Mouse (Mus musculus): ENCODE data around the gene Ccdc9b.

Ccdc9b gene

GRCm38 (mm10) chr2:118764094-118764831 lies 1.8 kb upstream of the Ccdc9b start:
- no peaks in the 10 kb centered on the region for H3K27me3 ChIP-seq (ENCODE audit: control insufficient read depth, insufficient read depth, low read length, poor library complexity, severe bottlenecking)
- H3K36me3 ChIP-seq (ENCODE audit: control insufficient read depth, insufficient read depth, low read length, poor library complexity, severe bottlenecking), result no peaks in the 10 kb centered on the region
- peak; percentile 68 for DNase-seq (ENCODE audit: low read depth, low spot score)

- no peaks in the 10 kb centered on the region for H3K27me3 ChIP-seq (ENCODE audit: control insufficient read depth, insufficient read depth, low read length, poor library complexity, severe bottlenecking)
- no peaks in the 10 kb centered on the region for H3K36me3 ChIP-seq (ENCODE audit: control insufficient read depth, insufficient read depth, low read length, poor library complexity, severe bottlenecking)
- DNase-seq (ENCODE audit: low read depth, low spot score), result no peak
Observed at GRCm38 (mm10) chr2:118763469-118763868, 1.0 kb upstream of the Ccdc9b start.

- H3K27me3 ChIP-seq (ENCODE audit: control insufficient read depth, insufficient read depth, low read length, poor library complexity, severe bottlenecking), result no peaks in the 10 kb centered on the region
- no peak for DNase-seq (ENCODE audit: low read depth, low spot score)
Observed at GRCm38 (mm10) chr2:118762784-118763148, 305 bp upstream of the Ccdc9b start.

GRCm38 (mm10) chr2:118761358-118761757 lies 1.1 kb downstream of the Ccdc9b start:
- H3K36me3 ChIP-seq (ENCODE audit: control insufficient read depth, insufficient read depth, low read length, poor library complexity, severe bottlenecking), result no peaks in the 10 kb centered on the region
- H3K27me3 ChIP-seq (ENCODE audit: control insufficient read depth, insufficient read depth, low read length, poor library complexity, severe bottlenecking), result no peaks in the 10 kb centered on the region
- no peak for DNase-seq (ENCODE audit: low read depth, low spot score)

More at GRCm38 (mm10) chr2:118762784-118763148, 305 bp upstream of the Ccdc9b start:
- no peaks in the 10 kb centered on the region for H3K36me3 ChIP-seq (ENCODE audit: control insufficient read depth, insufficient read depth, low read length, poor library complexity, severe bottlenecking)

- no peaks in the 10 kb centered on the region for H3K36me3 ChIP-seq (ENCODE audit: control insufficient read depth, insufficient read depth, low read length, poor library complexity, severe bottlenecking)
- DNase-seq (ENCODE audit: low read depth, low spot score), result no peak
Observed at GRCm38 (mm10) chr2:118760311-118761025, 2.0 kb downstream of the Ccdc9b start.

GRCm38 (mm10) chr2:118759828-118760227 lies 2.6 kb downstream of the Ccdc9b start:
- Histone ChIP-seq H3K36me3 (ENCODE audit: control insufficient read depth, insufficient read depth, low read length, poor library complexity, severe bottlenecking) (no peaks in the 10 kb centered on the region), H3K27me3 (ENCODE audit: control insufficient read depth, insufficient read depth, low read length, poor library complexity, severe bottlenecking) (no peaks in the 10 kb centered on the region)
- peak; percentile 90 for DNase-seq (ENCODE audit: low read depth, low spot score)

More at GRCm38 (mm10) chr2:118760311-118761025, 2.0 kb downstream of the Ccdc9b start:
- H3K27me3 ChIP-seq (ENCODE audit: control insufficient read depth, insufficient read depth, low read length, poor library complexity, severe bottlenecking), result no peaks in the 10 kb centered on the region

- Histone ChIP-seq H3K27me3 (ENCODE audit: control insufficient read depth, insufficient read depth, low read length, poor library complexity, severe bottlenecking) (no peaks in the 10 kb centered on the region), H3K36me3 (ENCODE audit: control insufficient read depth, insufficient read depth, low read length, poor library complexity, severe bottlenecking) (no peaks in the 10 kb centered on the region)
- DNase-seq (ENCODE audit: low read depth, low spot score), result no peak
Observed at GRCm38 (mm10) chr2:118756103-118756502, 6.4 kb downstream of the Ccdc9b start.

GRCm38 (mm10) chr2:118755407-118755806 lies 7.1 kb downstream of the Ccdc9b start:
- no peak for DNase-seq (ENCODE audit: low read depth, low spot score)
- Histone ChIP-seq H3K27me3 (ENCODE audit: control insufficient read depth, insufficient read depth, low read length, poor library complexity, severe bottlenecking) (no peaks in the 10 kb centered on the region), H3K36me3 (ENCODE audit: control insufficient read depth, insufficient read depth, low read length, poor library complexity, severe bottlenecking) (no peaks in the 10 kb centered on the region)

GRCm38 (mm10) chr2:118754143-118754542 lies 8.3 kb downstream of the Ccdc9b start:
- DNase-seq (ENCODE audit: low read depth, low spot score), result no peak
- Histone ChIP-seq H3K27me3 (ENCODE audit: control insufficient read depth, insufficient read depth, low read length, poor library complexity, severe bottlenecking) (no peaks in the 10 kb centered on the region), H3K36me3 (ENCODE audit: control insufficient read depth, insufficient read depth, low read length, poor library complexity, severe bottlenecking) (no peaks in the 10 kb centered on the region)

GRCm38 (mm10) chr2:118752792-118753108 lies 9.7 kb downstream of the Ccdc9b start:
- no peak for DNase-seq (ENCODE audit: low read depth, low spot score)
- H3K36me3 ChIP-seq (ENCODE audit: control insufficient read depth, insufficient read depth, low read length, poor library complexity, severe bottlenecking), result no peaks in the 10 kb centered on the region
- H3K27me3 ChIP-seq (ENCODE audit: control insufficient read depth, insufficient read depth, low read length, poor library complexity, severe bottlenecking), result no peaks in the 10 kb centered on the region

GRCm38 (mm10) chr2:118751896-118752791 lies 10.3 kb downstream of the Ccdc9b start:
- DNase-seq (ENCODE audit: low read depth, low spot score), result no peak
- H3K27me3 ChIP-seq (ENCODE audit: control insufficient read depth, insufficient read depth, low read length, poor library complexity, severe bottlenecking), result no peaks in the 10 kb centered on the region
- no peaks in the 10 kb centered on the region for H3K36me3 ChIP-seq (ENCODE audit: control insufficient read depth, insufficient read depth, low read length, poor library complexity, severe bottlenecking)

GRCm38 (mm10) chr2:118750476-118750875 lies 12.0 kb downstream of the Ccdc9b start:
- Histone ChIP-seq H3K36me3 (ENCODE audit: control insufficient read depth, insufficient read depth, low read length, poor library complexity, severe bottlenecking) (no peaks in the 10 kb centered on the region), H3K27me3 (ENCODE audit: control insufficient read depth, insufficient read depth, low read length, poor library complexity, severe bottlenecking) (no peaks in the 10 kb centered on the region)
- no peak for DNase-seq (ENCODE audit: low read depth, low spot score)

GRCm38 (mm10) chr2:118749341-118749884 lies 13.0 kb downstream of the Ccdc9b start:
- DNase-seq (ENCODE audit: low read depth, low spot score), result no peak
- Histone ChIP-seq H3K27me3 (ENCODE audit: control insufficient read depth, insufficient read depth, low read length, poor library complexity, severe bottlenecking) (no peaks in the 10 kb centered on the region), H3K36me3 (ENCODE audit: control insufficient read depth, insufficient read depth, low read length, poor library complexity, severe bottlenecking) (no peaks in the 10 kb centered on the region)

- Histone ChIP-seq H3K36me3 (ENCODE audit: control insufficient read depth, insufficient read depth, low read length, poor library complexity, severe bottlenecking) (no peaks in the 10 kb centered on the region), H3K27me3 (ENCODE audit: control insufficient read depth, insufficient read depth, low read length, poor library complexity, severe bottlenecking) (no peaks in the 10 kb centered on the region)
- no peak for DNase-seq (ENCODE audit: low read depth, low spot score)
Observed at GRCm38 (mm10) chr2:118747301-118747960, 15.0 kb downstream of the Ccdc9b start.
